Mouse (Mus musculus): Measurements from ENCODE around the gene Ccdc114.

Gene Ccdc114

GRCm38 (mm10) chr7:45974512-45974911 is 50.6 kb downstream of the Ccdc114 start:
- DNase-seq (ENCODE audit: extremely low read depth, insufficient read length, low spot score): no peak

- DNase-seq (ENCODE audit: extremely low read depth, insufficient read length, low spot score): no peak
These were observed 57.7 kb downstream of the Ccdc114 start for GRCm38 (mm10) chr7:45981612-45982011.

GRCm38 (mm10) chr7:45986893-45987292 is 63.0 kb downstream of the Ccdc114 start:
- DNase-seq (ENCODE audit: extremely low read depth, insufficient read length, low spot score): no peak

GRCm38 (mm10) chr7:45988344-45988743 is 64.5 kb downstream of the Ccdc114 start:
- DNase-seq (ENCODE audit: extremely low read depth, insufficient read length, low spot score): no peak

- DNase-seq (ENCODE audit: extremely low read depth, insufficient read length, low spot score): no peak
These were observed 68.6 kb downstream of the Ccdc114 start for GRCm38 (mm10) chr7:45992470-45992869.
